Mouse (Mus musculus) spleen, postnatal 14 days (tissue): ENCODE data around the gene Cxcr4.

Experiments used
- DNase-seq, 2 experiments: peaks; one replicate each; pipeline ENCODE4 v3.0.0; 2021 to 2022; ENCODE audit warnings: low spot score in 2 of 2

Cxcr4 gene

DNA sequence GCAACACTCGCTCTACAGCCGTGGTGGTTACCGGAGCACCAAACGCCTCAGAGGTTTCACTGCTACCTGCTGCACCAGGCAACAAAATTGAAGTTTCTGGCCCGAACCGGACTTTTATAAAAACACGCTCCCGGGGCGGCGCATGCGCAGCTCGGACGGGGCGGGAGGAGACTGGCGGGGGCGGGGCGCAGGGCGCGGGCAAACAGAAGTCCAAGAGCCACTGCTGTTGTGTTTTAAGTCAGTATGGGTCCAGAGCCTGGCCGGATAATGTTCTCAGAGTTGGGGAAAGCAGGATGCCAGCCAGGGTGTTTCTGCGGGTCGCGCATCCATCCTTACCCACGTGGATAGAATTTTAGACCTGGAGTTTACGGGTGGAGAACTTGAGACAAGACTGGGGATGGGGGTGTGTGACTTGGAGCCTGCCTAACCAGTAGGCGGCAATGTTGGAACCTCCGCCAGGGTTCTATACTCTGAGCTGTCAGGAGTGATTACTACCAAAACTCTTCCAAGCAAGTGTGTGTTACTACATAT lies at the start of gene Cxcr4:
Cxcr4 (minus strand) TSS at position 83 of the 531 bp plus-strand sequence.
- DNase-seq, result peak; percentile 94 to 95

DNA sequence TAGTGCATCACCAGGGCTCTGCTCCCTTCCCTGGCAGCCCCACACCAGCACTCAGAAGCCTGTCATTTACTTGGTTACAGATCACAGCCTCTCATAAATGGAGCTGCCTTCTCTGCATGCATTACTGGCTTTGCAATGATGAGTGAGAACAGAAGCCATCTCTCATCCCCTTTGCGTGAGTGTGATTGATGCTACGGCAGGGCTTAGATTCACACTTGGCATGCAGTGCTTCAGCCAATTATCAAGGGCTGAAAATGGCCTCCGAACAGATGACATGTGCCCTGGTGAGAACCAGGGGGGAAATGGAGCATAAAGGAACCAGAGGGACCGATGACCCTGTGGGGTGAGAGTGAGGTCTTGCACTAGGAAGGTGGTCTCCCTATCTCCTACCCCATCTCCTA lies 47.6 kb upstream of the Cxcr4 start:
- DNase-seq, result no peak

DNA sequence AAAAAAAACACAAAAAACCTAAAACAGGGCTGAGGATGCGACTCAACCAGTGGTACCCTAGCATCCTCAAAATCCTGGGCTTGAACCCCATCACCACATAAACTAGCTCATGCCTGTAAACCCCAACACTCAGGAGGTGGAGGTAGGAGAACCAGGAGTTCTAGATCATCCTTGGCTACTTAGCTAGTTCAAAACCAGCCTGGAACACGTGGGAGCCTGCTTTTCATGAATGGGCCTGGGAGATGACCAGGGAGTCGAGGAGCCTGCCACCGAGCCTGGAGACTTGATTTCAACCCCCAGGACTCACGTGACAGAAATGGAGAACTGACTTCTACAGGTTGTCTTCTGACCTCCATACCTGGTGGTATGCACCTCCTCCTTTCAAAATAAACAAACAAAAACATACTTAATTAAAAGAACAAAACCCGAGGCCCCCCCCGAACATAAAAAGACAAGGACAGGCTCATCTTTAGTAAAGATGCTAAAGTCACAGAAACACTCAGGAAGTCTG lies 45.2 kb upstream of the Cxcr4 start:
- DNase-seq, result no peak

DNA sequence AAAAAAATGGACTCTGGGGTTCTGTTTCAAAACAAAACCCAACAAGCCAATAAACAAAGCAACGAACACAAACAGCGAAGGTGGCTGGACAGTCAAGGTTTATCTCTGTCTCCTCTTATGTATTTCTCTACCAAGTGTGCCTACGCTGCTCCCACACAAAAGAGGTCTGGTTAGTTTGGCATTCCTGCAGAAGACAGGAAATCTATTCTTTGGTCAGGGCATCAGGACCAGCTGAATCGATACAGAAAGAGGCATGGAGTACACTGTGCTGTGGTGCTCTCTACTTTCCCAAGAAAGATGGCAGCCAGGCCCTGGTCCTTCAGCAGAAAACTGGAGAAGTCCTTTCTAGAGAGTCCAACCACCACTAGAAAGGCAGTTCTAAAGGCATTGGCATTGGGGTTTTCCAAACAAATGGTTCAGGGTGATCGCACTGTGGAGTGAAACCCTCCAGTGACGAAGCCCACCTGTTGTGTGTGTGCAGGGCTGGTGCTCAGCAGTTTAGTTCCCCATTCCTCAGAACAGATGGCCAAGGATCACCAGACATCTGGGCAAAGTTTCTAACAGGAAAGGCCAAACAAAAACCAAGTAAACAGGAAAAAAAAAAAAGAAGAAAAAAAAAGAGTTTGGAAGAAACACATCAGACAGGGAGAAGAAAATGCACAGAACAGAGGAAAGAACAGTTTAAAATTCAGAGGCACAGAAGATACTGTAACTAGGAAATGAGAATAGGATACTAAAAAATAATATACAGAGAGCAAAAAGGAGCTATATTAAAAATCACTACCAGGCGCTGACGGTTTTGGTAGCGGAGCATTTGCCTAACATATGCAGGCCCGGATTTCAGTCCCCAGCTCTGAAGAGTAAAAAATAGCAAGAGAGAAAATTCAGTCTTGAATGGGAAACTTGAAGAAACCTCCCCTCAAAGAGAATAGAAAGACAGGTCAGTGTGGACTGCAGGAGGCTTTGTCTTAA lies 44.5 kb upstream of the Cxcr4 start:
- DNase-seq, result no peak

DNA sequence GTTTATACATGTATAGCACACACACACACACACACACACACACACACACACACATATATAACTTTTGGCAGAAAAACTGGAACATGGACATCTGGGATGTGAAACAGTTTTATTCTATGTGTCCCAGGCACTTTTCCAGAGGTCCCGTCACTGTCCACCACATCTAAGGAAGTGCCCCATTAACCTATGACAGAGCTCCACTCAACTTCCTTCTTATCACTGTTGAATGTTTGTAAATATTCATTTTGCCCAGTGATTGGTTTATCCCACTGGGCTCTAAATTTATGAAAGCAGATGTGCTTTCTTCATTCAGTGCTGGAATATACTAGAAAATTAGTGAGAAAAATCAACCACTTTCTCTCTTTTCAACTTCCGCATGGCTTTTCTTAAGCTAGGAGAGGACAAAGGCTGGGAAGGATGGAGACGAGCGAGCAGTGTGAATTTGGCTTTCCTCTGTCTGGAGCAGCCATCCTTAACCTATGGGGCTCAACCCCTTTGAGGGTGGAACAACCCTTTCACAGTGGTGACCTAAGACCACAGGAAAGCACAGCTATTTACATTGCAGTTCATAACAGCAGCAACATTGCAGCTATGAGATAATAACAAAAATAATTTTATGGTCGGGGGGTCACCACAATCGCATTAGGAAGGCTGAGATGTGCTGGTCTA lies 41.8 kb upstream of the Cxcr4 start:
- no peak for DNase-seq

DNA sequence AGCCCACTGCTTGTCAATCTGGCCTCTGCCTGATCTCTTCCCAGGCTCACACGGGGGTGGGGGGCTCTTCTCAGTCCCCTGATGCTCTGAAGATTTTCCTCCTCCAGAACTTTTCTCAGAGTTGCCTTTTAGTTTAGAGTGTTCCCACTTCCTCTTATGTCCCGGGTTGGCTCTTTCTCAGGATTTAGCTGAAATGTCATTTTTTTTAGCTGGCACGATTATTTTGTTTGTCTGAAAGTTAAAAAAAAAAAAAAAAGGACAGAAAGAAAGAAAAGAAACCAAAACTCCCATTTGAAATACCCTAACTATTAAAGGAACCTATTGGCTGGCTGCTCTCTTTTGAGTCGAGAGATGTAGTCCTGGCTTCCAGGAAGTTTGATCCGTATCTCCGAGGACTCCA lies 40.4 kb upstream of the Cxcr4 start:
- no peak for DNase-seq

DNA sequence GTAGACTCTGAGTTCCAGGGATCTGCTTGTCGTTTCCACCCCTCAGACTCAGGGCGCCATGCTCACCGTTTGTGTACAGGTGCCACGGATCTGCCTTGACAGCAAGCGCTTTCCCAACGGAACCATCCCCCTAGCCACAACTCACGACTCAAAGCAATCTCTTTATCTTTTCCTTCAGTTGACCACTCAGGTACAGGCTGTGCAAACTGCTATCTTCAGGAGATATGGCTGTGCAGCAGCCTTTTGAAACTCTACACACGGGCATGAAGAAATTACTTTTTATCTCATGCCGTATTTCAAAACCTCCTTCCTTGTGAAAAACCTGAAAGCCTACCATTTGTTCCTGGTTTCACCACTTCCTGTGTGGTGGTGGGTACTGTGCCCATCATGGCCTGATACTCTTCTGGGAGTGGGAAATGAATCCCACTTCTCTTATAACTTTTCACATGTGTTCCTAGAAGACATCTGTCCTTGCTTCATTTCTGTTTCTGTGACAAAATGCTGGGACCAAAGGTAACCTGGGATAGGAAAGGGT lies 34.1 kb upstream of the Cxcr4 start:
- no peak for DNase-seq

DNA sequence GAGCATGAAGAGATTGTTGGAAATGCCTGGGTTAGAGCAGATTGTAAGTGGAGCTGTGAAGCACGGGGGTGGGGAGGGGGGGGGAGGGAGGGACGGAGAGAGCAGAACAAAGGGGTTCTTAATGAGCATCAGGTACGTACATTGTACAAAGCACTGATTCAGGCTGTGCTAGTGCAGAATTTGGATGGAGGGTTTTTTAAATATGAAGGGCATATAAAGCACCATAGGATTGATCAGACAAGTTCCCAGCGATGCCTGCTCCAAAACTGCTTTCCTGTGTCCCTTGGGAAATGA lies 31.4 kb upstream of the Cxcr4 start:
- no peak for DNase-seq

DNA sequence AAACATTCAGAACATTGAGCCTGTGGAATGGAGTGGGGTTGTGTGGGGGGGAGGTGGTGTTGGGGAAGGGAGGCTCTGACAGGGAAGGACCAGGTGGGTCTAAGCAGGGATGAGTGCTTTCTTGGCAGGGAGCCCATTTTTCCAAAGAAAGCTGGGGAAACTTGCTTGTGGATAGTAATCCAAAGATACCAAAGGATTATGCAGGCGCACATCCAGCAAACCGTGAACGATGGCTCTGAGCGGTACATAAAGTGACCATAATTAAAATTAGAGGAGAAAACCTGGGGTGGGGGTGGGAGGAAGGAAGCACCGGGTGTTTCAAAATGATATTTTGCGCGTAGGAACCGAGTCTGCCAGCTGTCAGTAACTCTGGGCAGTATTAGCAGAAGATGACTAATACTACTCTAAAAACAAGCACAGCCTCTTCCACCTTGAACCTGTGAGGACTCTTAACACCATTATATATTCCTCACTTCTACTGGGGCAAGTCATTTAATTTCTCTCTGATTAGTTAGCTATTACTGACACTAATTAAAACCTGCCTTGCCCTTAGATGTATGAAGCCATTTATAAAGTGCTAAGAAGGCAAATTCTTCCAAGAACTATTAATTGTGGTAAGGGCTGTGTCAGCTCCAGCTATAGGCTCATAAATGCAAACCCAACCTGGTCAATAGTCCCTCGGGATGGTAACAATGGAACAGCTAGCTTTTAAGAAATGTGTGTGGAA lies 30.9 kb upstream of the Cxcr4 start:
- DNase-seq, result no peak

DNA sequence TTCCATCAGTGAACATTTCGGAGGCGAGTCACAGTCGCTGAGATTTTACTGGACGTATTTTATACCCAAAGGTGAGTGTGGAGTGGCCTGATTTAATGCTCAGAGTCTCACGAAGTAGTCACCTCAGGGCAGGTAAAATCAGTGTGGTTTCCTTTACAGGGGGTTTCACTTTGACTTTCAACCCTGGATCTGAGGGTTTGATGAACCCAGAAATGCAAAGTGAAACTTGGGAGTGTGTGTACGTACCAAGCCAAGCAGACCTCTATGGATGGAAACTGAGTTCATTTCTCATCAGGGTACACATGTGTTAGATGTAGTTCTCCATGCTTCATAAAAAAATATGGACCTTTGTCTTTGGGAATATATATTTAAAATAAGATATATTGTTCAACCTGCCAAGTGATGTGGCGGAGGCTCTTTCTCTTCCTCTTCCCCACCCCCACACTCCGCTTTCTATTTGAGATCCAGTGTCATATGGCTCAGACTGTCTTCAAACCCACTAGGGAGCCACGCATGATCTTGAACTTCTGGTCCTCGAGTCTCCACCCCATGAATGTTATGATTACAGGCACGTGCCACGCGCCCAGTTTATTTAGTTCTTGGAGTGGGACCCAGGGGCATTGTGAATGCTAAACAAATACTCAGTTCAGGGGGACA lies 25.7 kb upstream of the Cxcr4 start:
- no peak for DNase-seq

DNA sequence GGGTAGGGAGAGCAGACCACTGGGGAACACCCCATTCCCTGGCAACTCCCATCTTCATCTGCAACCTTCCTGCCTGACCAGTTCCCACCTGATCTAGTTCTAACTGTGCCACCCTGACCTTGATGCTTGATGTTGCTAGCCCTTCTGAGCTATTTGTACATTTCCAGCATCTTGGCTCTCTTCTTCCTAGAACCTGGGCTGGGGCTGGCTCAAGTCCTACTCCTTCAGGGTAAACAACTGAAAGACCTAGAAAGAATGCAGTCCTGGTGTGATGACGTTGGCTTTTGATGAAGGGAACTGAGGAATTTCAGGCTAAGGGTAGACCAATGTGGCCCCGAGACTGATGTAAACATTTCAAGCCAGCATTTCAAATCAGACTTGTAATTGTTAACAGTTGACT lies 24.5 kb upstream of the Cxcr4 start:
- DNase-seq, result no peak

DNA sequence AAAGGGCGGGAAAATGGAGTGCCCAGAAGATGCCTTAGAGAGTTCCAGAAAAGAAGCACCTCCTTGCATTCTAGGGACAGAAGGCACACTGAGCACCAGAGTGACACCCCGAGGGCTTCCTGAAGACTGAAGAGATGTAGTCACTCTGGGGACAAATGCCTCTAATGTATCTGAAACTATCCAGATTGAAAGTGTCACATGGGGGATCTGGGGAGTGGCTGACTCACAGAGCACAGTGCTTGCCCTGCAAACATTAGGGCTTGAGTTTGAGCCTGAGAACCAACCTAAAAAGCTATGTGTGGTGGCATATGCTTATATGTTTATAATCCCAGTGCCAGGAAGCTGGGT lies 23.3 kb upstream of the Cxcr4 start:
- DNase-seq, result no peak

DNA sequence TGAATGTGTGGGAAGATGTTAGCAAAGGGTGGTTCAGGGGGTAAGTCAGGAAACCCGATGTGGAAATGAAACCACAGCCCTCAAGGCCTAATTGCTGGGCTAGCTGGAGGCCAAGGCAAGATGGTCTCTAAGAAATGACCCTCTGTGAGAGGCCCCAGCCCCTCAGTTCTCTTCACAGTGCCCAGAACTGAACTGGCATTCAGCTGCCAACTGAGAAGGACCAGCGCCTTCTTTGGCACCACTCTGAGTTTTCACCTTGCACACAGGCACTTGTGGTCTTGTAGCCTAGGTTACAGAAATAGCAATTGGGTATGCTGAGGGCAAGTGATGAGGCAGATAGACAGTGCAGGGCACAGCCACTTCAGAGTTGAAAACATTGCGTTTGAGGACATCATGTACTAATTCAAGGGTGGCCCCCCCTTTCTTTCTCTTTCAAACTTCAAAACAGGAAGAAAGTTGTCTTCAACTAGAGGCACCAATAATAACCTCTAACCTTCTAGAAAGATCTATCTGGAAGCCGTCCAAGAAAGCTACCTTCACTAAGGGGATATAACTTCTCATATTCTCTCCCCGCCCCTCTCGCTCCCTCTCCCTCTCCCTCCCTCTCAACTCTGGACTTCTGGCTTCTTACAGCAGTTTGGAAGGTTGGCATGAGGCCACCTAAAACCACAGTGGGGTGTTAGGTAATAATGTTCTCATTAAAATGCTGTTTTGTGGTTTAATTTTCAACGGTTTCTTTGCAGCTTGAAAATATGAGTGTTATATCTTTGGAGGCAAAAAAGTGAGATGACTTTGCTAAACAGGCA lies 22.8 kb upstream of the Cxcr4 start:
- no peak for DNase-seq

DNA sequence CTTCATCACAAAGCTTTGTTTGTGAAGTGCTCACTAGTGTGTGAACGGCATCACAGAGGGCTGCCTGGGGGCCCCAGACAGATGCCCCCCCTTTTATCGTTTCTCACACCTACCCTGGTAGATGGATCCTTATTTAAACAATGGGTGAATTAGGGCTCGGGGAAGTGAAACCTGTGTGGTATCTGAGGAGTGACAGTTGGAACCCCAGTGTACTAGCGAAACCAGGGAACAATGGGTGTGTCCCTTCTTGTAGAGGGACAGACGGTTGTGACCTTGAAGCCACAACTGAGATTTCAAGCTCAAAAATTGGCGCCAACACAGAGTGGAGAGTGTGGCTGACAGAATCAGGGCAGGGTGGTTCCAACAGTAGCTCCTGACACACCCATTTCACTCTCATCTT lies 16.0 kb upstream of the Cxcr4 start:
- DNase-seq, result no peak

DNA sequence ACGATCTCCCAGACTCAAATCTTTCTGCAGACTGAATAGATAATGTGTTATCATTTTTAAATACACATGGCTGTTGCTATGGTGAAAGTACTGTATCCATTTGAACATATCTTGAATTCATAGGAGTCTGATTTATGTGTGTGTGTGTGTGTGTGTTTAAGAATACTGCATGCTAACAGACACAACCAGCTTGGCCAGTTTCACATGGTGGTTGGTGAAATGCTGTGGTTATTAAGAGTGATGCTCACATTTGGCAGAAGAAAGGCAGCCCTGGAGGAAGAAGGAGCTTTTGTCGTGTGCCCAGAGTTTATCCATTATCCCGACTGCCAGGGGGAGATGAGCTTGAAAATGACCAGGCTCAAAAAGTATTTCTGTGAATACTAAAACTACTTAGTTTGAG lies 15.3 kb upstream of the Cxcr4 start:
- DNase-seq, result no peak

DNA sequence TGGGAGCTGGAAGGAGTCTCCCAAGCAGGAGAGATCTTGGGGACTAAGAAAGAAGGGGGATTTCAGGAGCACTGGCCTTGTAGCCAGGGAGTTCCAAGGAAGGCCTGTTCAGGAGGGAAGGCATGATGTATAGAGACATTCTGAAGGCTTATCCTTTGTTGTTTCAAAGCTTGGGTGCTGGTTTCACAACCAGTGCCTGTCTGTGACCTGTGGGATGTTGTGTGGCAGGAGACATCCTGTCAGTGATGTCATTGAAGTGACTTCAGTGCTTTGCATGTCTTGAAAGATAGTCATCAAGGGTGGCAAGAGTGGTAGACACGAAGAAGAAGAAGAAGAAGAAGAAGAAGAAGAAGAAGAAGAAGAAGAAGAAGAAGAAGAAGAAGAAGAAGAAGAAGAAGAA lies 13.7 kb upstream of the Cxcr4 start:
- no peak for DNase-seq

DNA sequence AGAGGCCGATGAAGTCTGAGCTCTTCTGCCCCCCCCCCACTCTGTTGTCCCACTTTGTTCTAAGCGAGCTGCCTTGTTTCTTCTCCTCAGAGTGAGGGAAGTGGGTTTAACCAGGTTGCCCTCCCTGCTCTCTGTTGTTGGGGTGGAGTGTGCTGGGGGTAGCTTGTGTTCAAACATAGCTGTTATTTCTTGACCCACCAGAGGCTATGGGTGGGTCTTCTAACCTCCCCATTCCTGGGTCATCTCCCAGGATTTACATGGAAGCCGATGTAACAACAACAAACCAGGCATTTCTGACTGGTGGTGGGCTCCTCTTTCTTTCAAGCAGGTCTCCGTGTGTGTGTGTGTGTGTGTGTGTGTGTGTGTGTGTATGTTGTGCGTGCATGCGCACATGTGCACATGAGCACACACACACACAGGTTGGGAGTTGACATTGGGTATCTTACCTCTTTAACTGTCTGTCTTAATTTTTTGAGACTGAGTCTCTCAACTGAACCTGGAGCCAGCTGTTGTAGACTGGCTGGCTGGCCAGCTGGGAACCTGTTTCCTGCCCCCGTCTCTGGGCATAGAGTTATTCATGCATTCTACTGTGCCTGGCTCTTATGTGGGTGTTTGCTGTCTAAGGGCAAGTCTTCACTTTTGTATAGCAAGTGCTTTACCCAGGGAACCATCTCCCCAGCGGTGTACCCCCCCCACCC lies 10.7 kb upstream of the Cxcr4 start:
- DNase-seq, result no peak

DNA sequence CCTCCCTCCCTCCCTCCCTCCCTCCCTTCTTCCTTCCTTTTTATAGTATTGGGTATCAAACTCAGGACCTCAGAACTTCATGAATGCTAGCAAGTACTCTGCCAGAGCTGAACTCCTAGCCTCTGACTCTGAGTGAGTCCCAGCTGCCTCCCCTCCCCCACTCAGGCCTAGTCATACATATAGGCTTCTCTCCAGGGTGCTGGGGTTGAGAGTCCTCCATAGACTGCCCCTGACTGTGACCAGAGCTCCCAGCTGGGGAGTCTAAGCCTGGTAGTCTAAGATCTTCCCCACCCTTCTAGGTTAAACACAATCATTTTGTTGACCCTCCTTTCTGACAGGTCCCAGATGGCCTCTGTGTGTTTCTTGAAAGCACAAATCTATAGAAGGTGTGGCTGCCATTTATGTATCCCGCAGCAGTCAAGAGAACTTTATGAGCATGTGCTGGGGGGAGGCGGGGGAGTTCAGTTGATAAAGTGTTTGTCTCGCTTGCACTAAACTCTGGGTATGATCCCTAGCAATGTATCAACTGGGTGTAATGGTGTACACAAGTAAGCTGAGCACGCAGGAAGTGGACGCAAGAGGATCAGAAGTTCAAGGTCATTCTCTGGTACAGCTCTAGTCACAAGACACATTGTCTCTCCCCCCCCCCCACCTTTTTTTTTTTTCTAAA lies 10.1 kb upstream of the Cxcr4 start:
- no peak for DNase-seq

DNA sequence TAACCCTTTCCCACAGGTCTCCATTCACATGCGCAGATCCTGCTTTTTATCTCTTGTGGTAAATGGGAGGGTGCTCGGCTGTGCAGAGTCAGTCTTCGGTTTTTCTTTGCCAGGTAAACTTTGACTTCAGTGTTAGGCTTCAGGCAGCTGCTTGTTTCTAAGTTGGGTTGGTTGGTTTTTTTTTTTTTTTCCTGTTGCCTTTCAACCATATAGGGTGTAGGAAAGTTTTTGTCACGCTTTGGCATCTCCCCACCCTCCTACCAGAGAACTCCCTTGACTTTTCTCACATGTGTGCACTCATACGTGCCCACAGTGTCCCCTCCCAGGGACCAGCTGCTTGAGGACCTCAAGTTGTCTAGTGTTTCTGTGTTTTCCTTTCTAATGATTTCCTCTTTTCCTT lies 9.2 kb upstream of the Cxcr4 start:
- DNase-seq, result no peak

DNA sequence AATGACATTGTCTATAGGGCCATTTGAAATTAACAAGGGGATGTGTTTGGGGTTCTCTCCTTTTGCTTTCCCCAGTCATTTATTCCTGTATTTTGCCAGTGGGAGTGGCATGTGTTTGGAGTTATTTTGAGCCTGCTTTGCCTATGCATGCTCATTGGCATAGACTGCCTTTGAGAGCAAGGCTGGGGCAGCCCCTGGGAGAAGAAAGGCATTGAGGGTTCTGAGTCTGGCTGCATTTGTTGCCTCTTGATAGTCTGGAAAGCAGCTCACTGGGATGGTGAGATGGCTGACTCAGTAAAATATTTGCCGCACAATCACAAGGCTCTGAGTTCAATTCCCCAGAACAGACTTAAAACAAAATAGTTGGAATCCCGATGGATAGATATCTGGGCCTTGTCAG lies 8.5 kb upstream of the Cxcr4 start:
- no peak for DNase-seq
